Mouse (Mus musculus): Measurements from ENCODE around the gene Rbbp8nl. TPM values are rescaled to one million over a fixed set of nuclear protein-coding genes. Genes with fewer than 3 reads are reported as not detected.
"Not testable (repeated sequence)": the region's sequence is repeated elsewhere in the genome, so short reads cannot be mapped to it uniquely, and the experiment has no call there.

The Rbbp8nl gene
- polyA plus RNA-seq, 1 experiment = 0.04 TPM

GRCm38 (mm10) chr2:180290503-180290902, 824 bp upstream of the Rbbp8nl start:
- no peak for DNase-seq (ENCODE audit: extremely low spot score in 1 of 2, low spot score in 1 of 2)

GRCm38 (mm10) chr2:180288966-180289365, 713 bp downstream of the Rbbp8nl start:
- DNase-seq (ENCODE audit: extremely low spot score in 1 of 2, low spot score in 1 of 2) = no peak

GRCm38 (mm10) chr2:180279321-180279720, 10.4 kb downstream of the Rbbp8nl start:
- no peak for DNase-seq (ENCODE audit: extremely low spot score in 1 of 2, low spot score in 1 of 2)

GRCm38 (mm10) chr2:180277773-180278320, 11.8 kb downstream of the Rbbp8nl start:
- DNase-seq (ENCODE audit: extremely low spot score in 1 of 2, low spot score in 1 of 2) = no peak

GRCm38 (mm10) chr2:180276851-180277259, 12.8 kb downstream of the Rbbp8nl start:
- no peak for DNase-seq (ENCODE audit: extremely low spot score in 1 of 2, low spot score in 1 of 2)

- no peak for DNase-seq (ENCODE audit: extremely low spot score in 1 of 2, low spot score in 1 of 2)
These were observed 13.3 kb downstream of the Rbbp8nl start for GRCm38 (mm10) chr2:180276385-180276784.

- peak in 1 of 2 experiments; percentile 87 for DNase-seq (ENCODE audit: extremely low spot score in 1 of 2, low spot score in 1 of 2)
These were observed 13.8 kb downstream of the Rbbp8nl start for GRCm38 (mm10) chr2:180275836-180276235.

GRCm38 (mm10) chr2:180274523-180274922, 15.2 kb downstream of the Rbbp8nl start:
- DNase-seq (ENCODE audit: extremely low spot score in 1 of 2, low spot score in 1 of 2) = no peak

- DNase-seq (ENCODE audit: extremely low spot score in 1 of 2, low spot score in 1 of 2) = peak; percentile 92 to 93
These were observed 16.1 kb downstream of the Rbbp8nl start, which contains the start of gene Cables2 for GRCm38 (mm10) chr2:180273394-180274244. TSS of gene Cables2 (minus strand) at chr2:180273496.

- DNase-seq (ENCODE audit: extremely low spot score in 1 of 2, low spot score in 1 of 2) = no peak
These were observed 16.8 kb downstream of the Rbbp8nl start for GRCm38 (mm10) chr2:180272884-180273321.

- DNase-seq (ENCODE audit: extremely low spot score in 1 of 2, low spot score in 1 of 2) = no peak
These were observed 17.8 kb downstream of the Rbbp8nl start for GRCm38 (mm10) chr2:180271804-180272395.

- DNase-seq (ENCODE audit: extremely low spot score in 1 of 2, low spot score in 1 of 2) = no peak
These were observed 19.0 kb downstream of the Rbbp8nl start for GRCm38 (mm10) chr2:180270537-180271255.

- DNase-seq (ENCODE audit: extremely low spot score in 1 of 2, low spot score in 1 of 2) = no peak
These were observed 20.4 kb downstream of the Rbbp8nl start for GRCm38 (mm10) chr2:180269329-180269728.

GRCm38 (mm10) chr2:180267955-180268354, 21.7 kb downstream of the Rbbp8nl start:
- DNase-seq (ENCODE audit: extremely low spot score in 1 of 2, low spot score in 1 of 2) = no peak

- DNase-seq (ENCODE audit: extremely low spot score in 1 of 2, low spot score in 1 of 2) = no peak
These were observed 26.8 kb downstream of the Rbbp8nl start for GRCm38 (mm10) chr2:180262891-180263290.

GRCm38 (mm10) chr2:180262441-180262840, 27.2 kb downstream of the Rbbp8nl start:
- no peak for DNase-seq (ENCODE audit: extremely low spot score in 1 of 2, low spot score in 1 of 2)

- no peak for DNase-seq (ENCODE audit: extremely low spot score in 1 of 2, low spot score in 1 of 2)
These were observed 27.8 kb downstream of the Rbbp8nl start for GRCm38 (mm10) chr2:180261901-180262300.

- no peak for DNase-seq (ENCODE audit: extremely low spot score in 1 of 2, low spot score in 1 of 2)
These were observed 28.8 kb downstream of the Rbbp8nl start for GRCm38 (mm10) chr2:180260610-180261480.

- not testable (repeated sequence) for DNase-seq (ENCODE audit: extremely low spot score in 1 of 2, low spot score in 1 of 2)
These were observed 29.7 kb downstream of the Rbbp8nl start for GRCm38 (mm10) chr2:180259826-180260609.

Measured in frontal cortex, adult 2 months (tissue).